Mouse (Mus musculus) adrenal gland, postnatal 10 days (tissue): Measurements from ENCODE around the gene Cbln1. TPM values are rescaled to one million over a fixed set of nuclear protein-coding genes. Genes with fewer than 3 reads are reported as not detected.

Source experiments
- DNase-seq: peaks from one replicate; pipeline ENCODE4 v3.0.0; 2021; ENCODE audit warnings: mixed read lengths
- long read RNA-seq, 2 experiments: library from polyadenylated mRNA; stranded (forward); transcript quantifications; one replicate each; pipeline ENCODE4 v2.0.0; 2021
- total RNA-seq, 2 experiments: library from RNA; stranded (reverse); gene quantifications; 2 replicates each; pipeline ENCODE4 v1.2.3; 2021

The Cbln1 gene
- total RNA-seq = under 1 TPM; 0.33 to 0.60 TPM
- long read RNA-seq, experiment 1 = 0 reads
- long read RNA-seq, experiment 2 = 0 reads

DNA sequence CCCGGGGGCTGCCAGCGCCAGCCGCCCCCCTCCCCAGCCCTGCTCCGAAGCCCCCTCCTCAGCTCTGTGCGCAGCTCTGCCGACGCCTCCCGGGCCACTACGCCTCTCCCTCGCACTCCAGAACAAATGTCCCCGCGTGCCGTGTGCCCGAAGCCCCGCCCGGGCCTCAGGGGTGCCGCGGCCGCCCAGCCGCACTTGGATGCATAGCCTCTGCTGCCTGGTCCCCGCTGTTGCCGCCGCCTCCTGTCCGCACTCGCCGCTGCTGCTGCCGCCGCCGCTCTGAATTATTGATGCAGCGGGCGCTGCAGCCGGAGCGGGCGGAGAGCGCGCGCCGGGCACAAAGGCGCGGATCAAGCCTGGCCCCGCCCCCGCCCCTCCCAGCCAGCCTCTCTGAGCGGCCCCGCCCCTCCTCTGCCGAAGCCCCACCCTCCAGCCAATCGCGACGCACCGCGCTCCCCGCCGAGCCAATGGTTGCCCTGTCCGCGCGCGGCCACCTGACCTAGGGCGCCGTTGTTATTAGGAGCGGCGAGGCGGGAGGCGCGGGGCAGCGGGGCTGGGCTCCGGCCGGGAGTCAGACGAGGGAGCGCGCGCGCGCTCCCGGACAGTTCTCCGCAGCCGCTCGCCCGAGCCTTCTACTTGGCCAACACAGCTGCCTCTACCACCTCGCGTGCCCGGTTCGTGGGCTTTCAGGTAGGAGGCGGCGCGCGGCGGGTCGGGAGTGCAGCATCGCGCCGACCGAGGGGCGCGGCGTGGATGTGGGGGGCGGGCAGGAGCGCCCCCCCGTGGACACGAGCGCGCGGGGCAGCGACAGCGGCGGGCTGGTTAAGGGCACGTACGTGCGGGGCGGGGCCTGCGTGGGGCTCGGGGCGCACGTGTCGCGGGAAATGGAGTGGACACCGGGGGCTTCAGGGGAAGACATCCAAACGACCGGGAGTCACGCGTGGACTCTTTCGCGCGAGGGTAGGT lies at the start of gene Cbln1:
TSS of gene Cbln1 (minus strand) at position 339 of the 966 bp plus-strand sequence.
- peak; percentile 94 for DNase-seq

GRCm38 (mm10) chr8:87517132-87517531 lies 44.7 kb upstream of the Cbln1 start:
- DNase-seq = no peak

GRCm38 (mm10) chr8:87513796-87514195 lies 41.4 kb upstream of the Cbln1 start:
- DNase-seq = no peak

DNA sequence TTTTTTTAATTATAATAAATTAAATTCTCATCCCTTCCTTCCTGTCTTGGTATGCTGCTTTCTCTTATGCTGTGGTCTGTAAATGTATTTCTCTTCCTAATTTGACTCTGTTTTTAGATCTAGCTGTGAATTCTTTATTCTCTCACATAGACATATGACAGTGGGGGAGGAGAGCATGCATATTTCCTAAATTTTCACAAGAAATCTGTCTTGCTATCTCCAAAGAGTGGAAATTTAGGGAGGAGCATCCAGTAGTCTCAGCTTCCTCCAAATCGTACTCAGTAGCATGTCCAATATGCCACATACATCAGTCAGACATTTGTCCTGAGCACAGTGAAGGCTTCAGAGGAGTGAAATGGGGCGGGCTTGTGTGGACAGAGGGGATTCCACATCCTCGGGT lies 40.9 kb upstream of the Cbln1 start:
- no peak for DNase-seq

- DNase-seq = no peak
These were observed 40.2 kb upstream of the Cbln1 start for GRCm38 (mm10) chr8:87512636-87513035.

GRCm38 (mm10) chr8:87507046-87507445 lies 34.6 kb upstream of the Cbln1 start:
- DNase-seq = no peak

GRCm38 (mm10) chr8:87504441-87504840 lies 32.0 kb upstream of the Cbln1 start:
- no peak for DNase-seq

- no peak for DNase-seq
These were observed 30.3 kb upstream of the Cbln1 start for GRCm38 (mm10) chr8:87502684-87503083.

DNA sequence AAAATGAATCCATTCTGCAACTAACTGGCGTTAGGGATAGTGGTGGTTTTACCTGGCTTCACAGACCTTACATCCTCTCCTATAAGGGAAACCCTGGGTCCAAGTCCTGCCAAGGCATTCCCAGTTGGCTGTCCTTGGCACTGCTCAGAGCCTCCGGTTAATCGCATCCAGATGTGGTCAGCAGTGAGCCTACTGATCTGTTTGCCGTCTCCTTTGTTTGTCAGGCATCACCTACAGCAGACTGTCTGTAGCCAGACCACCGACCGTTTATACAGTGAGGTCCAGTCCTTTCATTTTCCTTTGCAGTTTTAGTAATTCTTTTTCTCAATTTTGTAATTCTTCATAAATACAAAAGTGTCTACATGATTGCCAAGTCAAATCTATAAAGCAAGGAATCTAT lies 25.2 kb upstream of the Cbln1 start:
- no peak for DNase-seq

DNA sequence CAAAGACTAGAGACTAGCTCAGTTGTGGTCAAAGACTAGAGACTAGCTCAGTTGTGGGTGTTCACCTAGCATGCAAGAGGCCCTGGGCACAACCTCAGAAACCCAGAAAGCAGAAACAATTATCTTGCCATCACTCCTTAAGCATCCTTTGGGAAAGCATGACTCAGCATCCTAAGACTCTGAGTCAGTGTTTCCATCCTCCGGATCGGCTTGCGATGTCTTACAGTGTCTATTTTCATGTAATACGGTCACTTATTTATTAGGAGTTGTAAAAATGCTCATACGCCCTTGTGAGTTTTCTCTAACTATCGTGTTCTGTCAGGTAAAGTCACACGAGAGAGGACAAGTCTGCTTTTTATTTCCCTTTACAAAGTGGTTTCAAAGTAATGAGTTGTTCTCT lies 24.1 kb upstream of the Cbln1 start:
- no peak for DNase-seq

DNA sequence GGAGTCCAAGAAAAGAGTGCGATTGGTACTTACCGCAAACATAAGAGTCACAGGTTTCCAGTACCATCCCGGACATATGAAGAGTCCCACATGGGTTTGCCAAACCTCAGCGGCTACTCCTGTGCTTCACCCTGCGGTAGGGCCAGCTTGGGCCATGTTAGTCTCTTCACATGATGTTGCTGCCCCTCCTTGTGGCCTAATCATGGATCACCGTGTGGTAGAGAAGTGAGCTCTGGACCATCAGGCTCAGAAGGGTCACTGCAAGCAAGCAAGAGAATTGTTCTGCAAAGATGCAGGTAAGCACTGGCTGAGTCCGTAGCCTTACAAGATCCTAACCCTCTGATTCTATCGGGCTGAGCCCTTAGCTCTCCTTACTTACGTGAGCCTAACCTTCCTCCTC lies 22.5 kb upstream of the Cbln1 start:
- DNase-seq = no peak

DNA sequence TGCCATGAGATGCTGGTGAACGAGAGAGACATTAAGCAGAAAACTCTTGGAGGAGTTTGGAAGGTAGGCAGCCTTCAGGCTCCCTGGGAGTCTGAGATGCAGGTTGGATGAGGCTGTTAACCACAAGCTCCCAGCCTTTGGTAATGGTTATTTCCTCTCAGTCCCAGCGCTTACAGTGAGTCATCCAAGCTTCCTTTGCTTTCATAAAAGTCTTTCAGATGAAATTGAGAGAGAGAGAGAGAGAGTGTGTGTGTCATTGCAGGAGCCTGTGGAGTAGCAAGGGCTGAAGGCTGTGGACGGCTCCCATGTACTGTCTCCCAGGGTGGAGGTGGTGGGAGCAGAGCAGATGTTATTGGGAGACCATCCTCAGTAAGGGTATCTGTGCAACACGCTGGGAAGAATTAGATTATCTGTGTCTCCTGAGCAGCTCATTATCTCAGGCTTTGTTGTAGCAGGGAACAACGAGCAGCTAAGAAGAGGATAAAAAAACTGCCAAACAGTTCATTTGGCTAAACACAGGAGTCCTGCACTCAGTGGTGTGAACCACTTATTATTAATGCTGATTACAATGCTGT lies 17.5 kb upstream of the Cbln1 start:
- DNase-seq = no peak

- no peak for DNase-seq
These were observed 9.0 kb upstream of the Cbln1 start for GRCm38 (mm10) chr8:87481396-87481795.

GRCm38 (mm10) chr8:87478221-87478620 lies 5.8 kb upstream of the Cbln1 start:
- DNase-seq = no peak

DNA sequence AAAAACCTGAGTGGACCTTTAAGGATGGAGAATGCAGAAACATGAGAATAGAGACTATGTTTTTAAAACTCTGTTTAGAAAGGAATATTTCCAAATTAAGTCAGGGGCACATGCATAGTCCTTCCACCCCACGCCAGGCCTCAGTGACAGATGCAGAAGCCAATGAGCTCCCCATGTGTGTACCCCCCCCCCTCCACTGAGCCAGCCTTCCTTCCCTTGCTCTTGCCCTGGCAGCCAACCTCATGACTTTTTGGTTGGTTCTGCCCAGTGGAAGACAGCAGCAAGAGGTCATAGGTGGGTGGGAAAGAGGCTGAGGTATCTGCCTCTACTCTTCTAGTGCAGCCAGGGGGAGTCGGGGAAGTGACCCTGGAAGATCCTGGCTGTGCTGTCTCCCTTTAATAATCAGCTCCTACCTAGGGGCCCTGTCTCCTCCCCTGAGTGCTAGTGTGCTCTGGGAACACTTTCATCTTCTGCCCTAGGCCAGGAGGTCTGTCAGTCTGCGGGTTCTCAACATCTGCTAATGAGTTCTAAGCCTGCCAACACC lies 4.8 kb upstream of the Cbln1 start:
- no peak for DNase-seq

DNA sequence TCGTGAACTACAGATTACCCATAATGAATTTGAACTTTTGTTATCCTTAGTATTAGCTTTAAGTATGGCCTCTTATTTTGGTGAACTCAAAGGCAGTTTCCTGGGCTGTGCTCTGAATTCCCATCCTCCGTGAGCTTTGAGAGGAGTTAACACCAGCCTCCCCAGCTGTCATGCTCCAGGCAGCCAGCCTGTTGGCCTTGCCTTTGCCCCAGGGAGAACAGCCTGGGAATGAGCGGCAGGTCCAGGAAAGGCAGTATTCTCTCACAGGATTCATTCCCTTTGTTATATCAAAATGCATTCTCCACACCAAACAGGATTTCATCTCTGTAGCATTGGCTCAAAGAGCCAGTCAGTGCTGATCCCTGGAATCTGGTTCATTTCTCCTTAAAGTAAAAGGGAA lies 3.1 kb upstream of the Cbln1 start:
- DNase-seq = no peak

- no peak for DNase-seq
These were observed 2.0 kb upstream of the Cbln1 start for GRCm38 (mm10) chr8:87474379-87474778.

DNA sequence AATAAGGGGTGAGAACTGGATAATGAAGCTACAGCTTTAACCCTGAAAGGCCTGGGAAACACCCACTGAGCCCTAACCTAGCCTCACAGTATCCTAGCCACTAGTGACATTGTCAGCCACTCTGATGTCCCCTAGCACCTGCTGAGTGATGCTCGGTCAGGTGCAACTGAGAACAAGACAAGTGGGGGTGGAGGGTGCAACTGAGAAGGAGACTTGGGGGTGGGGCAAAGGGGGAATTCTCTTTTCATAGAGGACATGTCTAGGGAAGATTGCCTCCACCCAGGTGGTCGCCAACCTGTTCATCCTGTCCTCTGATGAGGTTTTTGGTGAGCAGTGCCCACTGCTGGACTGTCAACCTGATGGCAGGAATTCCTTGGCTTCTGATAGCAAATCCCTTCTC lies 1.5 kb upstream of the Cbln1 start:
- no peak for DNase-seq

- DNase-seq = no peak
These were observed 905 bp upstream of the Cbln1 start for GRCm38 (mm10) chr8:87473314-87473713.

GRCm38 (mm10) chr8:87471603-87472270 lies 672 bp downstream of the Cbln1 start:
- DNase-seq = no peak

DNA sequence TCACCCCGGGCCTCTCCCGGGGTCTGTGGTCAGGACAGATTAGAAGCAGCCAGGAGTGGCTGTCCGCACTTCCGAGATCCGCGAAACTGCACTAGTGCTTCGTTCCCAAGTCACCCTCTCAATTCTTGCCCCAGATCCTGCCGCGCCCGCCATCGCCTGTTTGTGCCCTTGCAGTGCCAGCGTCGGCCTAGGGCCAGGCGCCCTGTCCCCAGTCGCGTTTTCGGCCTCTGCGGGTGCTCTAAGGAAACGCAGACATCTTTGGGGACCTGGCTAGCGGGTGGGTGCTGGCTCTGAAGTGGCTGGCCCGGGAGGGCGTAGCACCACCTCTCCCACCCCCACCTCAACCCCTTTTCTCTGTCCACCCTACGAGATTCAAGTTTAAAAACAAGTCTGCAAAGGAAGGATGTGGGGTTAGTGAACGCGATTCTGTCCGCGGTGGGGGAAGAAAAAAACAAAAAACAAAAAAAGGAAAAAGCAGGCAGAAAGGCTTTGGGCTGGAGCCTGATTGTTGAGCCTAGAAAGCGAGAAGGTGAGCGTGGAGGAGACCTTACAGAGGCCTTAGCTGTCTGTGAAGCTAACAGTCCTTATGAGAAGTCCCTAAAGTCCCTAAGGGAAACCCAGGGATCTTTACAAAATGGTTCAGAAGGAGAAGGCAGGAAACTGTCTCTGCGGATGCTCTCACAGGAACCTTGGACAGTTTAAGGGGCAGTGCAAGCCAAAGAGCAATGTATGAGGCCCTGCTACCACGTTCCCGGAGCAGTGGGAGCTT lies 1.4 kb downstream of the Cbln1 start:
- DNase-seq = peak; percentile 8
